Mouse (Mus musculus): ENCODE data around the gene Cactin. TPM values are rescaled to one million over a fixed set of nuclear protein-coding genes. Genes with fewer than 3 reads are reported as not detected.

Cactin gene
- polyA plus RNA-seq, 1 experiment: 13.2 TPM

DNA sequence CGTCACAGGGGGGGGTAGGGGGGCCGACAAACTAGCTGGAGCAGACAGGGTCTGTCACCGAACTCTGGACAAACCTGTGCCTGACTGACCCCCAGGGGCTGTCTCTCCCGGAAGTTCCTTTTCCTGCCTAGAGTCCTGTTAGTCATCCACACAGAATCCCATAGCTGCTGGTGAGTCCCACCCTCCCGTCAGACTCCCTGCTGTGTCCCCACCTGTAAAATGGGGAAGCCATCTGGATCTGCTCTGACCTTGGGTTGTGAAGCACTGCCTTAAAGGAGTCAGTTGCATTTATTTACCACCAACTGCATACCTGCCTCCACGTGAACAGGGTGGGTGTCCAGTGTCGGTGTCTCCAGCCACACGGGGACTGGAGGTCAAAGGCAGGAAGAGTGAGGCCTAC, 26.5 kb upstream of the Cactin start:
- TF ChIP-seq GATA1 (IDR thresholded peaks at IDR 0.05; ENCODE audit: low read length): no peak
- TF ChIP-seq TAL1 (IDR thresholded peaks at IDR 0.05; ENCODE audit: low read length): no peak
- peaks cover 85% of the 10 kb centered on the region for H3K4me1 ChIP-seq (ENCODE audit: control insufficient read depth)
- H3K27me3 ChIP-seq (ENCODE audit: control insufficient read depth): peaks cover 4% of the 10 kb centered on the region
- H3K9me3 ChIP-seq (ENCODE audit: control insufficient read depth, low read length): no peaks in the 10 kb centered on the region
- H3K4me3 ChIP-seq (replicated peaks): peak overlapping the region; percentile 2
- H3K36me3 ChIP-seq (ENCODE audit: control insufficient read depth): peaks cover 28% of the 10 kb centered on the region

DNA sequence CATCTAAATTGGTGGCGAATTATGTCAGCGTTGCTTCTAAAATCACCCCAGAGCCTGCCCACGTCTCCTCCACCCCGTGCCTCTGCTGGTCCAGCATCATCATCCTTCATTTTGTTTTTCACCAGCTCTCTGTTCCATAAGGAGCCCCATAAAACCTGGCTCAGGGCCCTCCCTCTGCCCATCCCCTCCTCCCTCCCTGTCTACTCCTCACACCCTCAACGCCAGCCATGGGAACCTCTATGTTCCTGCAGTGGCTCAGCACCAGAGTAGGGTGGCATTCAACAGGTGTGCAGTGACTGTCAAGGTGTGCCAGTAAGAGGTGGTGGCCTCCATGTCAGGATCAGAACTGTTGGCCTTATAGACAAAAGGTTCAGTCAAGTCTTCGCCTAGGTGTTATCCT, 25.7 kb upstream of the Cactin start:
- H3K4me1 ChIP-seq (ENCODE audit: control insufficient read depth): peaks cover 88% of the 10 kb centered on the region
- H3K4me3 ChIP-seq (replicated peaks): no peak overlapping the region
- H3K27me3 ChIP-seq (ENCODE audit: control insufficient read depth): peaks cover 4% of the 10 kb centered on the region
- peaks cover 28% of the 10 kb centered on the region for H3K36me3 ChIP-seq (ENCODE audit: control insufficient read depth)
- TF ChIP-seq TAL1 (IDR thresholded peaks at IDR 0.05; ENCODE audit: low read length): no peak
- H3K9me3 ChIP-seq (ENCODE audit: control insufficient read depth, low read length): no peaks in the 10 kb centered on the region

DNA sequence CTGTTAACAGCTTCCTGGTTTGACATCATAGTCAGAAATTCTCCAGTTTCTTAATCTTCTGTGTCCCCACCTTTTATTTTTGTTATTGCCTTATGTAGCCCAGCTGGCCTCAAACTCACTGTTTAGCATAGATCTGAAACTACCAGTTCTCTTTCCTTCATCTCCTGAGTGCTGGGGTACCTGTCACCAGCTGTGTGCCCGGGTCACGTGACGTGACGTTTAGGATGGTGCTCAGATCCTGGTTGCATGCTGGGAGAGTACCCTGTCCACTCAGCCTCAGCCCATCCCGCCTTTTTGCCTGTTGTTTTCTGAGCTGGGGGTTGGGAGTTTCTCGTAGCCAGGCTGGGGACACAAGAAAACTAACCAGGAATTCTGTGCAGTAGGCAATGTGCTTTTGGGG, 23.7 kb upstream of the Cactin start:
- Histone ChIP-seq H3K4me1 (ENCODE audit: control insufficient read depth) (peaks cover 90% of the 10 kb centered on the region), H3K4me3 (replicated peaks) (no peak overlapping the region), H3K27me3 (ENCODE audit: control insufficient read depth) (no peaks in the 10 kb centered on the region), H3K36me3 (ENCODE audit: control insufficient read depth) (peaks cover 36% of the 10 kb centered on the region), H3K9me3 (ENCODE audit: control insufficient read depth, low read length) (no peaks in the 10 kb centered on the region)
- TF ChIP-seq TAL1 (IDR thresholded peaks at IDR 0.05; ENCODE audit: low read length) (no peak), GATA1 (IDR thresholded peaks at IDR 0.05; ENCODE audit: low read length) (no peak)

DNA sequence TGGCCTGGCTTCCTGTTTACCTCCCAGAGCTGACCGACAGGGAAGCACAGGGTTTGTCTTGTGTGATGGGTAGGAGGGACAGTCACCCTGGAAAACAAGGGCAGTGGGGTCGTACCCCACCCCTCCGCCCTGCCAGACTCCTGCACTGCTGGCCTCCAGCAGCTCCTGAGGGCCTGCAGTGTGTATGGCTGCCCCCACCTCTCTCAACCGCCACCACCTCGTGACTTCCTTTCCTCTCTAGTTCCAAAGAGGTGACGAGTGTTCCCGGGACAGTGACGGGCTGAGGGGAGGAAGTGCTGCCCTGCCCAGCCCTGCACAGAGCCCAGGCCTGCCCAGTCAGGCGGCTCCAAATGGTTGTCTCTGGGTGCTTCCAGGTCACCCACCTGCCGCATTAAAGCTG, 23.1 kb upstream of the Cactin start:
- no peaks in the 10 kb centered on the region for H3K27me3 ChIP-seq (ENCODE audit: control insufficient read depth)
- H3K4me1 ChIP-seq (ENCODE audit: control insufficient read depth): peaks cover 92% of the 10 kb centered on the region
- TF ChIP-seq GATA1 (IDR thresholded peaks at IDR 0.05; ENCODE audit: low read length): no peak
- no peak for TF ChIP-seq TAL1 (IDR thresholded peaks at IDR 0.05; ENCODE audit: low read length)
- peaks cover 38% of the 10 kb centered on the region for H3K36me3 ChIP-seq (ENCODE audit: control insufficient read depth)
- no peak overlapping the region for H3K4me3 ChIP-seq (replicated peaks)
- H3K9me3 ChIP-seq (ENCODE audit: control insufficient read depth, low read length): no peaks in the 10 kb centered on the region

GRCm38 (mm10) chr10:81298369-81299100, 22.4 kb upstream of the Cactin start:
- Histone ChIP-seq H3K36me3 (ENCODE audit: control insufficient read depth) (peaks cover 38% of the 10 kb centered on the region), H3K9me3 (ENCODE audit: control insufficient read depth, low read length) (no peaks in the 10 kb centered on the region), H3K4me3 (replicated peaks) (no peak overlapping the region), H3K27me3 (ENCODE audit: control insufficient read depth) (no peaks in the 10 kb centered on the region), H3K4me1 (ENCODE audit: control insufficient read depth) (peaks cover 93% of the 10 kb centered on the region)
- TF ChIP-seq TAL1 (IDR thresholded peaks at IDR 0.05; ENCODE audit: low read length) (no peak), GATA1 (IDR thresholded peaks at IDR 0.05; ENCODE audit: low read length) (no peak)

DNA sequence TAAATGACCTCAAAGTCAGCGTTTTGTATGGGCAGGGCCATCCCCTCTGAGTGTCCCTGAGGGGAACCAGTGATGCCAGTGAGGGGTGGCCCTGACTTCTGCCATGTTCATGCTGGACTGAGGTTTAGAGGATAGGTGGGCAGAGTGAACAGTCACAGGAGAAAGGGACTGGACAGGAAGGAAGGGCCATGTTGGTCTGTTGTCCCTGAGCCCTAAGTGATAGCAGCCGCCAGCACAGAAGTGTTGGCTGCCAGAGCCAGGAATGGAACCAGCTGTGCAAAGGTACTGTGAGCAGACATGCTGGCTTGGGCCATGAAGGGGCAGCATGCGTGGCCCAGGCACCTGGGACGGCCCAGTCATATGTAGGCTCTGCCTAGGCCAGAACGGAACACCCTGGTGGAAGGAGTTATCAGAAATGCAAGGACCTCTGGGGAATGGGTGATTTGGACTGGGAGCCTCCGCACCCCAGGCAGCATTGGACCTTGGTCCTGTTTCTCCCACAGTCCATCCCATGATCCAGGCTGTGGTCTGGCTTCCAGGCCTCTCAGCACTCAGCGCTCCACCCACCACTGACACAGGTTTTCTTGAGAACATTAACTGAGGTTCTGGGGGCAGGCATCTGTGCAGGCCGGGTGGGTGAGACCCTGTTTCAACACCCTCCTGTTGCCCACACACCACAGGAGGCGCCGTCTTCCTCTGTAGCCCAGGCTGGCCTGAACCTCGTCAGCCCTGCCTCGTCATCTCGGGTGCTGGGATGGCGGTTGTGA, 21.1 kb upstream of the Cactin start:
- no peak for TF ChIP-seq TAL1 (IDR thresholded peaks at IDR 0.05; ENCODE audit: low read length)
- no peak for TF ChIP-seq GATA1 (IDR thresholded peaks at IDR 0.05; ENCODE audit: low read length)
- Histone ChIP-seq H3K4me3 (replicated peaks) (no peak overlapping the region), H3K36me3 (ENCODE audit: control insufficient read depth) (peaks cover 34% of the 10 kb centered on the region), H3K4me1 (ENCODE audit: control insufficient read depth) (peaks cover 90% of the 10 kb centered on the region), H3K27me3 (ENCODE audit: control insufficient read depth) (no peaks in the 10 kb centered on the region), H3K9me3 (ENCODE audit: control insufficient read depth, low read length) (no peaks in the 10 kb centered on the region)

GRCm38 (mm10) chr10:81300352-81300907, 20.5 kb upstream of the Cactin start:
- peaks cover 88% of the 10 kb centered on the region for H3K4me1 ChIP-seq (ENCODE audit: control insufficient read depth)
- TF ChIP-seq TAL1 (IDR thresholded peaks at IDR 0.05; ENCODE audit: low read length) (no peak), GATA1 (IDR thresholded peaks at IDR 0.05; ENCODE audit: low read length) (no peak)

DNA sequence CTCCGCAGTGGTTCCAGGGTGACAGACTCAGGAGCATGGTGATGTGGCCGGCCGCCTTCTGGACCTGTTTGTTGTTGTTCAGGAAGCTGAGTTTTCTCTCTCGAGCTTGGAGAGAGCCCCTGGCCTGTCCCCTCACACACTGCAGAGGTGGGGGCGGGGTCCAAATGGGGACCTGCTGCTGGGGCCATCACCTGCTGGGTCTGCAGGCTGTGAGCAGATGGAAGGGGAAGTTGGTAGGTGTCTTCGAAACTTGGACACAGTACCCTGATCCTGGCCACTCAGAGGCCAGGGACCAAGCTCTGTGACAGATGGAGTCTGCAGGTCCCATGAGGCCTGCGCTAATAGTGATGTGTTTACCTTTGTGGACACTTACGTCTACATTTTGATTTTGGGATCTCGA, 19.6 kb upstream of the Cactin start:
- TF ChIP-seq TAL1 (IDR thresholded peaks at IDR 0.05; ENCODE audit: low read length): no peak
- no peak for TF ChIP-seq GATA1 (IDR thresholded peaks at IDR 0.05; ENCODE audit: low read length)
- Histone ChIP-seq H3K4me1 (ENCODE audit: control insufficient read depth) (peaks cover 79% of the 10 kb centered on the region), H3K36me3 (ENCODE audit: control insufficient read depth) (peaks cover 35% of the 10 kb centered on the region)

More at GRCm38 (mm10) chr10:81300352-81300907, 20.5 kb upstream of the Cactin start:
- peaks cover 35% of the 10 kb centered on the region for H3K36me3 ChIP-seq (ENCODE audit: control insufficient read depth)
- no peak overlapping the region for H3K4me3 ChIP-seq (replicated peaks)
- H3K27me3 ChIP-seq (ENCODE audit: control insufficient read depth): no peaks in the 10 kb centered on the region
- H3K9me3 ChIP-seq (ENCODE audit: control insufficient read depth, low read length): no peaks in the 10 kb centered on the region

DNA sequence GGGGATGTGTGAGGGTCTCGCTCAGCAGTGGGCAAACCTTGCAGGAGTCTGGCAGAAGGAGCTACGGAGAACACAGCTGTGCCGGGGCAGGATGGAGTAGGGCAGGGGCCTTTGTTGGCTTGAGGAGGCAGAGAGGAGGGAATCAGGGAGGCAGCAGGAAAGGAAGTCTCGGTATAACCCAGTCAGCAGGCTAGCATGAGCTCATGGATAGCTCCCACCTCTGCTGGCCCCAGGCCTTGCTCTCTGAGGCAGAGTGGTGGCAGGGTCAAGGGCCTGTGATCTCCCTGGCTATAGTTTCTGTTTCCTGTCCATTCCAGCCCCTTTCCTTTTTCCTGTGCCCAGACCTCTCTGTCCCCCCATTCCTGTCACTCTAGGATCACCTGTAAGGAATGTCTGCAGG, 18.6 kb upstream of the Cactin start:
- Histone ChIP-seq H3K9me3 (ENCODE audit: control insufficient read depth, low read length) (no peaks in the 10 kb centered on the region), H3K4me1 (ENCODE audit: control insufficient read depth) (peaks cover 72% of the 10 kb centered on the region), H3K4me3 (replicated peaks) (no peak overlapping the region), H3K36me3 (ENCODE audit: control insufficient read depth) (peaks cover 41% of the 10 kb centered on the region), H3K27me3 (ENCODE audit: control insufficient read depth) (no peaks in the 10 kb centered on the region)
- TF ChIP-seq TAL1 (IDR thresholded peaks at IDR 0.05; ENCODE audit: low read length) (no peak), GATA1 (IDR thresholded peaks at IDR 0.05; ENCODE audit: low read length) (no peak)

More for the DNA sequence above, 19.6 kb upstream of the Cactin start:
- H3K27me3 ChIP-seq (ENCODE audit: control insufficient read depth): no peaks in the 10 kb centered on the region
- no peak overlapping the region for H3K4me3 ChIP-seq (replicated peaks)
- no peaks in the 10 kb centered on the region for H3K9me3 ChIP-seq (ENCODE audit: control insufficient read depth, low read length)
